Mouse (Mus musculus): ENCODE results near the gene Tmem141. TPM values are rescaled to one million over a fixed set of nuclear protein-coding genes. Genes with fewer than 3 reads are reported as not detected.

Tmem141 gene
- polyA plus RNA-seq, 1 experiment from 2014 or later: 20.4 TPM

GRCm38 (mm10) chr2:25576965-25577891 is 44.6 kb downstream of the Tmem141 start:
- Histone ChIP-seq H3K4me2 (peak overlapping the region; percentile 59), H3K4me1 (peaks cover 74% of the 10 kb centered on the region), H3K4me3 (peak overlapping the region; percentile 40), H3K27ac (replicated peaks) (no peak overlapping the region), H3K36me3 (peaks cover 6% of the 10 kb centered on the region; the same call in 1 of the 2 replicates), H3K27me3 (replicated peaks) (peaks cover 58% of the 10 kb centered on the region), H3K9ac (peak overlapping the region; percentile 50), H3K9me3 (no peaks in the 10 kb centered on the region)
- WGBS: 12% methylated on average over 92 of the region's 92 CpGs
- no peak for ATAC-seq (ENCODE audit: extremely low read depth, insufficient number of reproducible peaks, low FRiP score, low TSS enrichment)

DNA sequence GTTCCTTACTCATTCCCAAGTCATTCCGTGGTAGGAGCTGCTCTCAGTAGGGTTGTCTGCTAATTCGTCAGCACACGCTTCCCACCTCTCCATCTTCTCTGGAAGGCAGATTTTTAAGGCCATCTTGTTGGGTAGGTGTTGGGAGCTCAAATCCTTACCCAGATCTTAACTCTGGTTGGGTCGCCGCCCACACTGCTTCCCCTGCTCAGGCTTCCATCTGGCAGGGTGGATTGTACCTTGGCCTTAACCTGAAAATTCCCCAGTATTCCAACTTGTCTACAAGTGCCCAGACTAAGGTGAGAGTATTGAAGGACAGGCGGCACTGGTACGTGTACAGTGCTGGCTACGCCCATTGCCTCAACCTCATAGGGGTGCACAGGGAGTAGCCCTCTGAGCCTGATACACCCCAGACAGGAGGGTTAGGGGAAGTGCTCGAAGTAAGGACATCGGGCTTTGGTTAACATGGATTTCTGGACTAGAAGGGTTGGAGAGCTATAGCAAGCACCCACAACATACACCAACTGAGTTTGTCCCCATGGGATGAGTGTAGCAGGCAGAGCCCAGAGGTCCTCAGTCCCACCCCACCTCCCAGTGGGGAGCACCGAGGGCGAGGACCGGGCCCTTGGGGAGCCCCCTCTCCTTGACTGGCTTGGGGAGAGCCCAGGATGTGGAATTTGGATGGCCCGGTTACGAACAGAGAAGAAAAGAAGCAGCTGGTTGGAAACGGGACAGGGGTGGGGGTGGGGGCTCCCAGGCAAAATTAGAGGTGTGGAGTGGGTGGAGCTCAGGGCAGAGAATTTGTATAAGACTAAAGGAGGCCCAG is 45.6 kb downstream of the Tmem141 start:
- Histone ChIP-seq H3K4me3 (peak overlapping the region; percentile 71), H3K9me3 (no peaks in the 10 kb centered on the region), H3K9ac (peak overlapping the region; percentile 86), H3K27ac (replicated peaks) (no peak overlapping the region), H3K4me1 (peaks cover 64% of the 10 kb centered on the region), H3K36me3 (peaks cover 15% of the 10 kb centered on the region), H3K4me2 (peak overlapping the region; percentile 90), H3K27me3 (replicated peaks) (peaks cover 56% of the 10 kb centered on the region)
- no peak for ATAC-seq (ENCODE audit: extremely low read depth, insufficient number of reproducible peaks, low FRiP score, low TSS enrichment)
- WGBS: 69% methylated on average over 16 of the region's 16 CpGs

DNA sequence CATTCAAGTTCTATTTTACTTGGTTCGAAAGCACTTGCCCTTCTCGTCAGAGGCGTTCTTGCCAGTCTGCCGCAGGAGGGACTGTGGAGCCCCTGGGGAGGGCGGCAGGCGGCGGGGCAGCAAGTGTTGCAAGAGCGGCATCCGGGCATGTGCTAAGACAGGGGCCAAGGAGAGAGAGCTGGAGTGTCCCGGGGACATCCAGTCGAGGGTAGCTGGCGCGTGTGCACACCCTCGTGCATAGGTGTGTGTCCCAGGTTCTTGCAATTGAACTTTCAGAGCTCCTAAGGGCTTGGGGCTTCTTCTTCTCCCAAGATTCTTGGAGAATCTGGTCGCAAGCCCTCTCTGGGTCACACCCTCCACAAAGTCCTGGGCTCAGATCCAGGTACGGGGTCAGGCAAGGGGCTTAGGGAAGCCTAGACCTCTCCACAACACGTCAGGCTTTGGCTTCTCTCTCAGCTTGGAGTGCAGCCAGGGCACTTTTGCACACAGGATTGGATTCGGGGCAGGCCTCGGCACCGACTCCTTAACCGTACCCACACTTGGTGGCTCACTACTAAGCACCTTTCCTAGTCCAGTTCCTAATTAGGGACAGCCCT is 46.3 kb downstream of the Tmem141 start:
- ATAC-seq (ENCODE audit: extremely low read depth, insufficient number of reproducible peaks, low FRiP score, low TSS enrichment): no peak
- 12% methylated on average over 21 of the region's 21 CpGs for WGBS
- peaks cover 59% of the 10 kb centered on the region for H3K4me1 ChIP-seq
- peak overlapping the region; percentile 86 for H3K9ac ChIP-seq
- H3K4me3 ChIP-seq: peak overlapping the region; percentile 71
- peaks cover 19% of the 10 kb centered on the region for H3K36me3 ChIP-seq
- peaks cover 49% of the 10 kb centered on the region for H3K27me3 ChIP-seq (replicated peaks)
- H3K9me3 ChIP-seq: no peaks in the 10 kb centered on the region
- H3K27ac ChIP-seq (replicated peaks): peak overlapping the region; percentile 90
- peak overlapping the region; percentile 90 for H3K4me2 ChIP-seq

DNA sequence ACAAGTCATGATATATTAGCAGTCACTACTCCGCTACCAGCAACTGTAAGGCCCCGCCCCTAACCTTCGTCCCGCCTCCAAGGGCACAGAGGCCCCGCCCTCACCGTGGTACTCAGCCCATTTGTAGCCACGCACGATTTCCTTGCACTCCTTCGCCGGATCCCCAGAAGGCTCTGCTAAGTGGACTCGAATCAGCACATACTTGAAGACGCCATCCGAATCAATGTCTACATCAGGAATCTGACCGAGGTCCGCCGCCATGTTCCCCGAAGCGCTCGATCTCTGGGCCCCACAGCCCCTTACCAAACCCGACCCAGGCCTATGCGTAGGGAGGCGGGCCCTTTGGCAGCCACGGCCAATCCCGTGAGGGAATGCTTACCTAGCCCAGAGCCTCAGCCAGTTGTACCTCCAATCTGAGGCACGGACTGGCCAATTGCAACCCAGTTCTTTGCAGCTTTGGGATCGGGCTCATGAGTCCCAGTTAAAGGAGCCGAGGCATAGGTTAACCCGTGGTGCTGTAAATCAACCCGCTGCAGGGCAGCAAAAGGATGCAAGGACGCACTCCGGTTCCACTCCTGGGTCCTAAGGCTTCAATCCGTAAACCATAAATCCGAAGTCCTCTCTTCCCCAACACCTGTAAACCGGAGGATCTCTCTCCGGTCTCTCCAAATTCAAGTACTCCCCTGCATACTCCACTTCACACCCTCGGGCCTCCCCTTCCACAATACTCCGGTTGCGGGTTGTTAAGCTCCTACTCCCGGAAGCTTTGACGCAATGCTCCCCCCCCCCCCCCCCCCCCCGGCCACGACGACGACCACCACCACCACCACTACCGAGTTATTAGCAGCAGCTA is 47.0 kb downstream of the Tmem141 start, which contains the start of the genes Mamdc4 and Phpt1:
Gene Mamdc4, minus strand, starts transcription at position 267 of the 853 bp plus-strand sequence.
Gene Phpt1, minus strand, starts transcription at position 646 of the 853 bp plus-strand sequence.
- H3K27me3 ChIP-seq (replicated peaks): peaks cover 42% of the 10 kb centered on the region
- H3K4me2 ChIP-seq: peak within 1 kb of the TSS; percentile 90
- peaks cover 26% of the 10 kb centered on the region for H3K36me3 ChIP-seq
- H3K27ac ChIP-seq (replicated peaks): peak within 1 kb of the TSS; percentile 90
- peak; percentile 91 for ATAC-seq (ENCODE audit: extremely low read depth, insufficient number of reproducible peaks, low FRiP score, low TSS enrichment)
- WGBS: under 1% methylated on average over 41 of the region's 45 CpGs
- H3K4me3 ChIP-seq: peak within 1 kb of the TSS; percentile 71
- peak within 1 kb of the TSS; percentile 86 for H3K9ac ChIP-seq
- H3K4me1 ChIP-seq: peaks cover 56% of the 10 kb centered on the region
- H3K9me3 ChIP-seq: no peaks in the 10 kb centered on the region

DNA sequence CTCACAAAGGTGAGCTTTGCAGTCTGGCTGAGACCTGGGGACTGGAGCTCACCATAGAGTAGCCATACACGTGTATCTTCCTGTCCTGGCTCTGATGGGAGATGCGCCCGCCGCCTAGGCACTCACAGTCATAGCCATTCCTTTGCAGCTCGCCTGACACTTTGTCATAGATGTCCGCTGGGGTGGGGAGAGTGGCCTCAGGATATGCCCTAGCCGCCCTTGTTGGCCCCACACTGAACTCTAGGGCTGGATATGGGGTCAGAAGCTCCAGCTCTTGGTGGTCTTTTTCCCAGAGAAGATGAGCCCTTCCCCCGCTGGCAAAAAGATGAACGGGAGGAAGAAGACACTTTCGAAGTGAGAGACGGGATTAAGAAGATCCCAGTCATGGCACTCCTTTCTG is 47.7 kb downstream of the Tmem141 start:
- no peaks in the 10 kb centered on the region for H3K9me3 ChIP-seq
- peaks cover 50% of the 10 kb centered on the region for H3K4me1 ChIP-seq
- ATAC-seq (ENCODE audit: extremely low read depth, insufficient number of reproducible peaks, low FRiP score, low TSS enrichment): no peak
- H3K4me3 ChIP-seq: peak overlapping the region; percentile 71
- H3K4me2 ChIP-seq: peak overlapping the region; percentile 90
- peak overlapping the region; percentile 90 for H3K27ac ChIP-seq (replicated peaks)
- peak overlapping the region; percentile 86 for H3K9ac ChIP-seq
- 10% methylated on average over 11 of the region's 11 CpGs for WGBS
- peaks cover 35% of the 10 kb centered on the region for H3K27me3 ChIP-seq (replicated peaks)
- H3K36me3 ChIP-seq: peaks cover 33% of the 10 kb centered on the region

DNA sequence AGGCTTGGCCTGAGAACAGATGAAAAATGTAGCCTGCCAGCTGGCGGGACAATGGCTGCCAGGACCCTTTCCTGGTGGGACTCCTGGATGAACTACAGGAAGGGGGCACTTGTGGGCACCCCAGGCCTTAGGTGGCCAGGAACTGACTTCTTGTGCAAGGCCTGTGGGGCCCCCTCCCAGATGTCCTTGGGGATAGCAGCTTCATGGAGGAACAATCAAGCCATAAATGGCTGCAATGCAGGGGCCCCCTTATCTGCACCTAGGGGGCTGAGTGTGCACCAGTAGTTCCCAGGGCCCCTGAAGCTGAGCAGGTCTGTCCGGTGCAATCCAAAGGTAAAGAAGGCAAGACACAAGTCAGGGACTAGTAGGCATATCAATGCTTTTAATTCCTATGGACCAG is 48.7 kb downstream of the Tmem141 start:
- peaks cover 39% of the 10 kb centered on the region for H3K4me1 ChIP-seq
- H3K9ac ChIP-seq: peak overlapping the region; percentile 86
- H3K9me3 ChIP-seq: no peaks in the 10 kb centered on the region
- no peak for ATAC-seq (ENCODE audit: extremely low read depth, insufficient number of reproducible peaks, low FRiP score, low TSS enrichment)
- H3K36me3 ChIP-seq: peaks cover 44% of the 10 kb centered on the region
- H3K4me3 ChIP-seq: peak overlapping the region; percentile 71
- no peak overlapping the region for H3K27ac ChIP-seq (replicated peaks)
- H3K27me3 ChIP-seq (replicated peaks): peaks cover 24% of the 10 kb centered on the region
- WGBS: 93% methylated on average over 2 of the region's 2 CpGs
- H3K4me2 ChIP-seq: peak overlapping the region; percentile 90

DNA sequence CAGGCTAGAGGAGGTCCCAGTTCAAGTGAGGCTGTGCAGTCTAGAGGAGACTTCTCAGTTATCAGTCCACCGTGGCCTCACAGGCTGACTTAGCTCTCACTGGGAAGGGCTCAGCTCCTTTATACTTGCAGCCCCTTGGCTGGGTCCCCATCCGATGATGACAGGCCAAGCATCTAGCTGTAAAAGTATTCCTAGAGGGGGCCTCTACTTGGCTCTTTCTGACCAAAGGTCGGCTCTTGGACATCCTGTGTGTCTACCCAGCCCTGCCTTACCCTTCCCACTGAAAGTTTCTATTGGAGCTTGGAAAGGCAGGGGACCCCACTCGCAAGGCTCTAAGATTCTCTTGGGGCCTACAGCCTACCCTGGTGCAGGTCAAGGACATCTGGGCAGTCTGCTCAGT is 50.6 kb downstream of the Tmem141 start:
- Histone ChIP-seq H3K9me3 (no peaks in the 10 kb centered on the region), H3K36me3 (peaks cover 52% of the 10 kb centered on the region), H3K4me2 (no peak overlapping the region)

More for the DNA sequence above, 50.6 kb downstream of the Tmem141 start:
- no peak for ATAC-seq (ENCODE audit: extremely low read depth, insufficient number of reproducible peaks, low FRiP score, low TSS enrichment)
- peaks cover 6% of the 10 kb centered on the region for H3K27me3 ChIP-seq (replicated peaks)
- WGBS: 74% methylated on average over 4 of the region's 4 CpGs
- no peak overlapping the region for H3K9ac ChIP-seq
- H3K4me3 ChIP-seq: no peak overlapping the region
- no peak overlapping the region for H3K27ac ChIP-seq (replicated peaks)
- H3K4me1 ChIP-seq: peaks cover 26% of the 10 kb centered on the region

Other genes with a start within 250 kb of the Tmem141 start
- gene Sapcd2, start 249.7 kb downstream of the Tmem141 start, polyA plus RNA-seq (2015; fragmentation: Nextera tagmentation; extraction: Ambion mirVana): 16.5 and 18.1 TPM in 2 replicates
- 0.51 and 0.68 TPM in 2 replicates for gene Entpd2, start 226.1 kb downstream of the Tmem141 start, polyA plus RNA-seq (2015; fragmentation: Nextera tagmentation; extraction: Ambion mirVana)
- 26.6 and 29.0 TPM in 2 replicates for gene Npdc1, start 222.7 kb downstream of the Tmem141 start, polyA plus RNA-seq (2015; fragmentation: Nextera tagmentation; extraction: Ambion mirVana)
- 0.07 TPM in 1 of 2 replicates, not detected in the other for gene Fut7, start 198.7 kb downstream of the Tmem141 start, polyA plus RNA-seq (2015; fragmentation: Nextera tagmentation; extraction: Ambion mirVana)
- 2.7 and 3.2 TPM in 2 replicates for gene Abca2, start 193.3 kb downstream of the Tmem141 start, polyA plus RNA-seq (2015; fragmentation: Nextera tagmentation; extraction: Ambion mirVana)
- 1.8 and 2.5 TPM in 2 replicates for gene Clic3, start 165.2 kb downstream of the Tmem141 start, polyA plus RNA-seq (2015; fragmentation: Nextera tagmentation; extraction: Ambion mirVana)
- gene Paxx, start 160.9 kb downstream of the Tmem141 start, polyA plus RNA-seq (2015; fragmentation: Nextera tagmentation; extraction: Ambion mirVana): 25.6 and 25.7 TPM in 2 replicates
- gene Ptgds, start 152.0 kb downstream of the Tmem141 start, polyA plus RNA-seq (2015; fragmentation: Nextera tagmentation; extraction: Ambion mirVana): 19.8 and 20.7 TPM in 2 replicates
- gene Lcn12, start 128.1 kb downstream of the Tmem141 start, polyA plus RNA-seq (2015; fragmentation: Nextera tagmentation; extraction: Ambion mirVana): not detected in 2 replicates
- 73.8 and 83.9 TPM in 2 replicates for gene Fbxw5, start 121.3 kb downstream of the Tmem141 start, polyA plus RNA-seq (2015; fragmentation: Nextera tagmentation; extraction: Ambion mirVana)
- gene C8g, start 120.3 kb downstream of the Tmem141 start, polyA plus RNA-seq (2015; fragmentation: Nextera tagmentation; extraction: Ambion mirVana): 3.1 and 3.5 TPM in 2 replicates
- 21.0 and 22.9 TPM in 2 replicates for gene Traf2, start 75.1 kb downstream of the Tmem141 start, polyA plus RNA-seq (2015; fragmentation: Nextera tagmentation; extraction: Ambion mirVana)
- gene Edf1, start 64.2 kb downstream of the Tmem141 start, polyA plus RNA-seq (2015; fragmentation: Nextera tagmentation; extraction: Ambion mirVana): 277 and 302 TPM in 2 replicates
- 4.6 and 7.3 TPM in 2 replicates for gene Mamdc4, start 47.2 kb downstream of the Tmem141 start, polyA plus RNA-seq (2015; fragmentation: Nextera tagmentation; extraction: Ambion mirVana)
- 177 and 199 TPM in 2 replicates for gene Phpt1, start 46.8 kb downstream of the Tmem141 start, polyA plus RNA-seq (2015; fragmentation: Nextera tagmentation; extraction: Ambion mirVana)
- gene Ajm1, start 40.2 kb downstream of the Tmem141 start, polyA plus RNA-seq (2015; fragmentation: Nextera tagmentation; extraction: Ambion mirVana): 0.14 and 0.27 TPM in 2 replicates
- gene Rabl6, start 13.5 kb downstream of the Tmem141 start, polyA plus RNA-seq (2015; fragmentation: Nextera tagmentation; extraction: Ambion mirVana): 42.9 and 47.6 TPM in 2 replicates
- 0.11 and 0.13 TPM in 2 replicates for gene Ccdc183, start 4.3 kb downstream of the Tmem141 start, polyA plus RNA-seq (2015; fragmentation: Nextera tagmentation; extraction: Ambion mirVana)
- gene Fcna, start 6.0 kb upstream of the Tmem141 start, polyA plus RNA-seq (2015; fragmentation: Nextera tagmentation; extraction: Ambion mirVana): 2.3 and 2.6 TPM in 2 replicates
- not detected in 2 replicates for gene Lcn8, start 31.1 kb upstream of the Tmem141 start, polyA plus RNA-seq (2015; fragmentation: Nextera tagmentation; extraction: Ambion mirVana)
- gene Lcn5, start 35.9 kb upstream of the Tmem141 start, polyA plus RNA-seq (2015; fragmentation: Nextera tagmentation; extraction: Ambion mirVana): not detected in 2 replicates
- gene Lcn6, start 54.8 kb upstream of the Tmem141 start, polyA plus RNA-seq (2015; fragmentation: Nextera tagmentation; extraction: Ambion mirVana): not detected in 2 replicates
- not detected in 2 replicates for gene Lcn10, start 60.7 kb upstream of the Tmem141 start, polyA plus RNA-seq (2015; fragmentation: Nextera tagmentation; extraction: Ambion mirVana)
- gene Obp2a, start 78.0 kb upstream of the Tmem141 start, polyA plus RNA-seq (2015; fragmentation: Nextera tagmentation; extraction: Ambion mirVana): not detected in 2 replicates
- 47.0 and 47.6 TPM in 2 replicates for gene Bmyc, start 84.7 kb upstream of the Tmem141 start, polyA plus RNA-seq (2015; fragmentation: Nextera tagmentation; extraction: Ambion mirVana)
- not detected in 2 replicates for gene Obp2b, start 115.0 kb upstream of the Tmem141 start, polyA plus RNA-seq (2015; fragmentation: Nextera tagmentation; extraction: Ambion mirVana)
- gene Lcn3, start 143.6 kb upstream of the Tmem141 start, polyA plus RNA-seq (2015; fragmentation: Nextera tagmentation; extraction: Ambion mirVana): not detected in 2 replicates
- gene Lcn11, start 155.0 kb upstream of the Tmem141 start, polyA plus RNA-seq (2015; fragmentation: Nextera tagmentation; extraction: Ambion mirVana): not detected in 2 replicates
- gene Gm13539, start 160.3 kb upstream of the Tmem141 start, polyA plus RNA-seq (2015; fragmentation: Nextera tagmentation; extraction: Ambion mirVana): not detected in 2 replicates
- gene Glt6d1, start 193.8 kb upstream of the Tmem141 start, polyA plus RNA-seq (2015; fragmentation: Nextera tagmentation; extraction: Ambion mirVana): not detected in 2 replicates
- gene Lcn9, start 201.1 kb upstream of the Tmem141 start, polyA plus RNA-seq (2015; fragmentation: Nextera tagmentation; extraction: Ambion mirVana): not detected in 2 replicates
- gene Sohlh1, start 225.2 kb upstream of the Tmem141 start, polyA plus RNA-seq (2015; fragmentation: Nextera tagmentation; extraction: Ambion mirVana): not detected in 2 replicates
- gene Kcnt1, start 241.7 kb upstream of the Tmem141 start, polyA plus RNA-seq (2015; fragmentation: Nextera tagmentation; extraction: Ambion mirVana): 0.07 and 0.11 TPM in 2 replicates

All from heart, embryonic 13.5 days (tissue).